ENCODE assay signal across 8 mouse cellular contexts in genomic region chr2:25255284-25255779, GRCm38 (mm10). TPM values are rescaled to one million over a fixed set of nuclear protein-coding genes. Genes with fewer than 3 reads are reported as not detected.
DNase-seq lines count a peak whose midpoint lies in the region; ATAC-seq and TF ChIP-seq lines count a peak whose summit lies in the region.

Tmem203 (plus strand) TSS chr2:25255439.

- peak within 1 kb of the TSS; percentile 92 for H3K4me3 ChIP-seq in intestine, embryonic 15.5 days (replicated peaks)
- peak within 1 kb of the TSS; percentile 99 for H3K4me3 ChIP-seq in limb, embryonic 11.5 days (ENCODE audit: low read depth, low read length)
- peak within 1 kb of the TSS; percentile 99 for H3K4me3 ChIP-seq in midbrain, embryonic 13.5 days (replicated peaks)
- H3K4me3 ChIP-seq in small intestine, adult 2 months (ENCODE audit: low read depth, low read length) = peak within 1 kb of the TSS; percentile 98

- H3K4me2 ChIP-seq in intestine, embryonic 15.5 days (replicated peaks) = peak within 1 kb of the TSS; percentile 92
- peak within 1 kb of the TSS; percentile 99 for H3K4me2 ChIP-seq in limb, embryonic 11.5 days (ENCODE audit: low read depth, severe bottlenecking)
- peak within 1 kb of the TSS; percentile 91 for H3K4me2 ChIP-seq in midbrain, embryonic 13.5 days (replicated peaks)

- peak; percentile 89 for DNase-seq in left cerebral cortex, adult 18-20 months (ENCODE audit: low spot score in 2 of 2)
- DNase-seq in left cerebral cortex, adult 11 months (ENCODE audit: low spot score) = no peak
- peak; percentile 95 for DNase-seq in embryo, embryonic 9.5 days (ENCODE audit: extremely low spot score)
- peak; percentile 77 to 85 for DNase-seq in gastrocnemius, postnatal 4 days (ENCODE audit: low spot score in 2 of 2)
- peak; percentile 97 for DNase-seq in limb, embryonic 11.5 days (ENCODE audit: low spot score)

- TF ChIP-seq CTCF in small intestine, adult 2 months (IDR thresholded peaks at IDR 0.05; ENCODE audit: extremely low read depth, insufficient read length, insufficient replicate concordance, low read depth, low read length) = no peak

- H3K27me3 ChIP-seq in intestine, embryonic 15.5 days (replicated peaks) = no peaks in the 10 kb centered on the region
- H3K27me3 ChIP-seq in limb, embryonic 11.5 days (ENCODE audit: control insufficient read depth, insufficient read depth, low read length) = no peaks in the 10 kb centered on the region
- no peaks in the 10 kb centered on the region for H3K27me3 ChIP-seq in midbrain, embryonic 13.5 days
- H3K27me3 ChIP-seq in small intestine, adult 2 months (ENCODE audit: control insufficient read depth, insufficient read depth, low read length) = no peaks in the 10 kb centered on the region

- peak; percentile 90 for ATAC-seq in intestine, embryonic 15.5 days
- ATAC-seq in limb, embryonic 11.5 days (ENCODE audit: insufficient number of reproducible peaks, low FRiP score, low TSS enrichment, low read depth) = peak; percentile 87
- peak; percentile 92 for ATAC-seq in midbrain, embryonic 13.5 days

- peak within 1 kb of the TSS; percentile 77 for H3K9ac ChIP-seq in intestine, embryonic 15.5 days
- peak within 1 kb of the TSS; percentile 88 for H3K9ac ChIP-seq in limb, embryonic 11.5 days (ENCODE audit: low read length)
- H3K9ac ChIP-seq in midbrain, embryonic 13.5 days (replicated peaks) = peak within 1 kb of the TSS; percentile 90

- no peak; the same call in 1 of the 2 replicates for TF ChIP-seq POLR2A in small intestine, adult 2 months (IDR thresholded peaks at IDR 0.05; ENCODE audit: low read depth, low read length)

- H3K4me1 ChIP-seq in intestine, embryonic 15.5 days (replicated peaks) = peaks cover 18% of the 10 kb centered on the region
- H3K4me1 ChIP-seq in limb, embryonic 11.5 days (ENCODE audit: control insufficient read depth, insufficient read depth, low read length) = peaks cover 5% of the 10 kb centered on the region; the same call in 1 of the 2 replicates
- peaks cover 26% of the 10 kb centered on the region for H3K4me1 ChIP-seq in midbrain, embryonic 13.5 days (replicated peaks)
- H3K4me1 ChIP-seq in small intestine, adult 2 months (ENCODE audit: control insufficient read depth, insufficient read depth, insufficient read length, low read length) = peaks cover 5% of the 10 kb centered on the region

- H3K9me3 ChIP-seq in intestine, embryonic 15.5 days = no peaks in the 10 kb centered on the region
- H3K9me3 ChIP-seq in limb, embryonic 11.5 days (ENCODE audit: control insufficient read depth, low read length) = no peaks in the 10 kb centered on the region
- H3K9me3 ChIP-seq in midbrain, embryonic 13.5 days = no peaks in the 10 kb centered on the region

- peaks cover 13% of the 10 kb centered on the region; the same call in 1 of the 2 replicates for H3K36me3 ChIP-seq in intestine, embryonic 15.5 days
- 0 out of 2 replicates have a peak, but pooled peaks cover 2% of the 10 kb centered on the region for H3K36me3 ChIP-seq in limb, embryonic 11.5 days (ENCODE audit: control insufficient read depth, insufficient read depth, low read length)
- peaks cover 28% of the 10 kb centered on the region for H3K36me3 ChIP-seq in midbrain, embryonic 13.5 days
- H3K36me3 ChIP-seq in small intestine, adult 2 months (ENCODE audit: control insufficient read depth, insufficient read depth, low read length) = peaks cover 7% of the 10 kb centered on the region

- H3K27ac ChIP-seq in intestine, embryonic 15.5 days = peak within 1 kb of the TSS; percentile 69
- peak within 1 kb of the TSS; percentile 59; the same call in 1 of the 2 replicates for H3K27ac ChIP-seq in limb, embryonic 11.5 days (replicated peaks; ENCODE audit: low read depth, low read length)
- peak within 1 kb of the TSS; percentile 82 for H3K27ac ChIP-seq in midbrain, embryonic 13.5 days
- peak within 1 kb of the TSS; percentile 69 for H3K27ac ChIP-seq in small intestine, adult 2 months (ENCODE audit: insufficient read depth, low read depth, low read length)

- WGBS in intestine, embryonic 15.5 days = 0% methylated on average over 39 of the region's 39 CpGs
- under 1% methylated on average over 39 of the region's 39 CpGs for WGBS in limb, embryonic 11.5 days
- WGBS in midbrain, embryonic 13.5 days = 0% methylated on average over 39 of the region's 39 CpGs
- under 1% methylated on average over 39 of the region's 39 CpGs for WGBS in small intestine, adult 2 months

RNA-seq across cellular contexts. Expression of gene Tmem203, which starts in this region (rescaled TPM):
- total RNA-seq in left cerebral cortex, adult 18-20 months (2021) = 10 to 100 TPM; 31.8 to 37.8 TPM
- total RNA-seq in gastrocnemius, postnatal 4 days (2021) = 10 to 100 TPM; 18.8 to 19.7 TPM
- polyA plus RNA-seq in intestine, embryonic 15.5 days (2015; fragmentation: Nextera tagmentation; extraction: Ambion mirVana) = 22.8 and 23.2 TPM in 2 replicates
- polyA plus RNA-seq in limb, embryonic 11.5 days (2014; fragmentation: Nextera tagmentation; extraction: Ambion mirVana) = 11.1 and 14.6 TPM in 2 replicates
- 18.6 and 19.6 TPM in 2 replicates for polyA plus RNA-seq in midbrain, embryonic 13.5 days (2015; fragmentation: Nextera tagmentation; extraction: Ambion mirVana)
- polyA plus RNA-seq in small intestine, adult 2 months (2012; rRNA removed) = 29.8 and 51.5 TPM in 2 replicates
